Mouse (Mus musculus): ENCODE measurements around the gene Baz2b.

DNA sequence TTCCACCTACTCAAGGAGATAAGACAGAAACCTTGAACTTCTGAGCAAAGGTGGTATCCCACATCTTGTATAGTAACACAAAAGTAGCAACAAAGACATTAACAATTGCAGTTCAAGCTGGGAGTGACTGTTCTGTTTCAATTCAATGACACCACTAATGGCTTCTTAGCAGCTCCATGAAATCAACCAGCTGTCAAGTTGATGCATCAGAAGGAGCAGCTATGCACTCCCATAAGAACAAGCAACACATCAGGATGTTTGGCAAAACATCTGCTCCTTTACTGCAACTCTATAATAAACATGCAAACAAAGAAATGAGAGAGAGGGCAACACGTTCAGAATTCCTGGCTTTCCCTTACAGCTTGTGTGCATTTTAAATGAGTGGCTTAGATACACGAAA lies 87.5 kb downstream of the Baz2b start:
- TF ChIP-seq CTCF (conservative IDR thresholded peaks at IDR 0.05; ENCODE audit: insufficient read depth, insufficient read length, low read depth, low read length) = no peak
- TF ChIP-seq POLR2A (IDR thresholded peaks at IDR 0.05; ENCODE audit: low read depth, low read length) = no peak
